Mouse (Mus musculus) adrenal gland, adult 2 months (tissue): ENCODE results near the gene Shisal2a. TPM values are rescaled to one million over a fixed set of nuclear protein-coding genes. Genes with fewer than 3 reads are reported as not detected.
"Not testable (repeated sequence)": the region's sequence is repeated elsewhere in the genome, so short reads cannot be mapped to it uniquely, and the experiment has no call there.

ENCODE experiments used
- DNase-seq: peaks from one replicate; pipeline ENCODE4 v3.0.0; 2021
- polyA plus RNA-seq: library from polyadenylated mRNA; depleted of rRNA; stranded (reverse); fragments of >200 nt; gene quantifications from 2 replicates; pipeline ENCODE4 v1.2.3, GENCODE M21; 2012
- total RNA-seq, 2 experiments: library from RNA; stranded (reverse); gene quantifications; 2 replicates each; pipeline ENCODE4 v1.2.3; 2021

The Shisal2a gene
- total and polyA plus RNA-seq, 3 experiments: 6.4 to 14.3 (median 9.5) TPM

DNA sequence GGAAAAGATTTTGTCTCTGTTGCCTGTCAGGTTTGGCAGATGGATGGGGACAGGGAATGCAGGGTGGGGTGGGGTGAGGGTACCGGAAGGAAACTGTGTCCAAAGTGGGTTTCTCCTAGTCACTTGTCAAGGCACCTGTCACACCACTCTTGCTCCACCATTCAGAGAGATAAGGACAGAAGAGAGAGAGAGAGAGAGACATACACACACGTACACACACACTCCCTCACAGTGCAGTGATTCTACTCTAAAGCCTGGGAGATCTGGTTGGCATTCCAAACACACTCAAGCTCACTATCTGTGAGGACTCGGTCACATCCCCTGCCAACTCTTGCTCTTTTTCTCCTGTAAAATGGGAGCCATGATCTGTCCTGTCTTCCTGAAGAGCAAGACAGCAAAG, 11.0 kb downstream of the Shisal2a start:
- no peak for DNase-seq

GRCm38 (mm10) chr4:108371421-108371820, 11.7 kb downstream of the Shisal2a start:
- no peak for DNase-seq

DNA sequence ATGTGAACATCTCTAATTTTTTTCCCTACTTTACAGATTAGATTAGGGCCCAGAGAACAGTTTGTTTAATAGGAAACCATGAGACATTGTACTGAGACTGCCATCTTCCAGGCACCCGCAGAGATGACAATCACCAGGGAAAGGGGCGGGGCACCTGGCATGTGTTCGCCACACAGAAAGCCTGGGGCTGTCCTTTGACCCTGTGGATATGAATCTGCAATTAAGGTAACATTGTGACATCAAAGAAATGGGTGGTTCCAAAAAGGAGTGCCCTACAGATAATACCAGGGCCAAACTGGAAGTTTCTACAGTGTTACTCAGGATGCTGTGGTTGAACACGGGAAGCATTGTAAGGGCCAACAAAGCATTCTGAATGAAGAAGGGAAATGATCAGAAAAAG, 12.7 kb downstream of the Shisal2a start:
- peak; percentile 25 for DNase-seq

DNA sequence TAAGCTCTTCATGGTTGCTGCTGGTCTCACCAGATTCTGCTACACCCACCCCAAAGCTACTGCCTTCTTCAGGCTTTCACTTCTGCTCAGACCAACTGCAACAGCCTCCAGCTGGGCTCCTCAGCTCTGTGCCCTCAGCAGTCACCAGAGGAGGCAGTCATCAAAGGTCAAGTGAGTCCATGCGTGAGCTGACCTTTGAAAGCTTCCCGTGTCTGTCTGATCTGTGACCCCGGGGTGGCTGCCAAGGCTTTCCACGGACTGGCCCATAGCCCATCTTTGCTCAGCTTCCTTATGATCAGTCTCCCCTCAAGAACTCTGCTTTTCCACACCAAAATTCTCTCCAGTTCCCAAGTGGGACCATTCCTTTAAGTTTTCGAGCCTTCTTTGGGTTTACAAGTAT, 13.9 kb downstream of the Shisal2a start:
- peak; percentile 52 for DNase-seq

DNA sequence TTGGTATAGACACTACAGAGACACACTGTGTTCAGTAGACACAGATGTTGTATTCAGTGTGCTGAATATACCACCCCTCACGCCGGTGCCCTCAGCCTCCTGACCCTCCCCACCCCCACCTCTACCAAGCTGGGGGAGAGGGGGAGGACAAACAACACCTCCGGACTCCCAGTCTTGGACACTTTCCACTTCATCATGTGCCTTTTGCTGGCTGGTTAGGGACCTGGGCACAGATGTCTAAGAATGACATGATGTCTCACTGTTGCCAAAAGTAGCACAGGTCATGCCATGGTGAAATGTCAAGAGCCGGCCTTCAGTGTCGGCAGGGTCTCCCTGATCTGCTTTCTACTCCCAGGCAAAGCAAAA, 19.1 kb downstream of the Shisal2a start:
- DNase-seq: peak; percentile 40

GRCm38 (mm10) chr4:108363355-108364110, 19.6 kb downstream of the Shisal2a start:
- peak; percentile 27 for DNase-seq

GRCm38 (mm10) chr4:108362321-108363261, 20.6 kb downstream of the Shisal2a start:
- DNase-seq: peak; percentile 33

DNA sequence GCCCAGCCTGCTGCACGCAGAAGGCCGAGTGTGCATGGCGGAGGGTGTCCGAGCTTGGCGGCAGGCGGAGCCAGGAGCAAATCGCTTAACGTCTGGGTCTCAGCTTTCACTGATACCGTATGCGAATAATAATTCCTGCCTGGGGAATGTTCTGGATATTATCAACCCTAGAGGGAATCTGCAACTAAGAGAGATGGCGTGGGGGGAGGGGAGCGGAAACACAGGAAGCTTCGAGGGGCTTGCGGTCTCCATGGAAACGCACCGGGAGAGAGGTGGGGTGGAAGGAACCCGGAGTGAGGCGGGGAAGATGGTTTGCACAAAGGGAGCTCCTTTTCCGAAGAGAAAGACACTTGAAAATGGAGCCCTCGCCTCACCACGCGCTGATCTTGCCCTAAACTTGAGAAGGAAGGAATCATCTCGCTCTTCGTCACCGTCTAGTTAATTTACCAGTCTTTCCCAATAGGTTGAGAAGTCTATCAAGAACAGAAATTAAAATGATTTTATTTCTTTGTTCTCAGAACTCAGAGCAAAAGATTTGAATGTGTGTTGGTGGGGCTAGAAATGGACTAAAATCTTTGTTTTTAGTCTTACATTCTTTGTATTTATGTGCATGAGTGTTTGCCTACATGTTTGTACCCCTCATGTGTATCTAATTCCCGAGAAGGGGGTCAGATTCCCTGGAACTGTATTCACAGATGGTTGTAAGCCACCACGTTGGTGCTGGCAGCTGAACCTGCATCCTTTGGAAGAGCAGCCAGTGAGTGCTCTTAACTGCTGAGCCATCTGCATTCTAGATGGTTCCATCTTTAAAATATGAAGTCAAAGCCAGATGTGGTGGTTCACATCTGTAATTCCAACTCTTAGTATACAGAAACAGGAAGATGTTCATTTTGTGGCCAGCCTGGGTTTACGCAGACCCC, 22.8 kb downstream of the Shisal2a start:
- DNase-seq: peak; percentile 33

- no peak for DNase-seq
Observed at GRCm38 (mm10) chr4:108358498-108358897, 24.7 kb downstream of the Shisal2a start.

DNA sequence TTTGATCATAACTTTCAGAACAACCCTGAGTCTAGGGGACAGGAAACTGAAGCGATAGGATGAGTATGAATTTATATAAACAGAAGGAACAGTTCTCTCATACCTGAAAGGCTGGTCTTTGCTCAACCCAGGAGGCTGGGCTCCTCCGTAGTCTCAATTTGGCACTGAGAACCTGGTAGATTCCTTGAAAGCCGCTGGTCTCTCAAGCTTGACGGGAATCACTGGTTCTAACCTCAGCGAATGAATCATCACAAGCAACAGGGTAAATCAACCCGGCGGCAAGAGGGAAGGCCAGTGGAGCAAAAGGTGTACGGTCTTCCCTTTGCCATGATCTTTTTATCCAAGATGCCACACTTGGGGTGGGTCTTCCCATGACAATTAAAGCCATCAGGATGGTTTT, 25.7 kb downstream of the Shisal2a start:
- no peak for DNase-seq

DNA sequence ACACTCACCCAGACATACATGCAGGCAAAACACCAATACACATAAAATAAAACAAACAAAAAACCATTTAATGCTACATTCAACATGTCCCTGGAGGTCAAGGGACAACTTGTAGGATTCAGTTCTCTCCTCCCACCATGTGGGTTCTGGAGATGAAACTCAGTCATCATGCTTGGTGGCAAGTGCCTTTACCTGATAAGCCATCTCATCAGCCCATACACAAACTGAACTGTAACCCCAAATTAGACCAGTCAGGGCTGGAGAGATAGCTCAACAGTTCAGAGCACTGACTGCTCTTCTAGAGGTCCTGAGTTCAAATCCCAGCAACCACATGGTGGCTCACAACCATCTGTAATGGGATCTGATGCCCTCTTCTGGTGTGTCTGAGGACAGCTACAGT, 29.6 kb downstream of the Shisal2a start:
- DNase-seq: not testable (repeated sequence)

DNA sequence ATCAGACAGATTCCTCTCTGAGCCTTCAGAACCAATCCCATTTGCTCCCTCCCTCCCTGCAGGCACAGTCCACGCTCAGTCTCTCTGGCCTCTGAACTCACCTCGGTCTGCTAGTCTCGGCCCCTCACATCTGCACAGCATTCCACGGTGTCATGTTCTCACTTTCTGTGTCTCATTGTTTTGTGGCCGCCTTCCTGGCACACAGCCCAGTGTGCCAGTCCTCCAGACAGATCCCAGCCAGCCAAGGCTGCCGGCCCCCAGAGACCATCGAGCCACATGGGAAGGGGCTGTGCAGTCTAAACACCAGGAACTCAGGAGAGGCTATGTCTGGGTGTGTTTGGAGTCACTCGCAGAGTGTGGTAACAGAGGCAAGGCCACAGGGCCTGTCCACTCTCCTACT, 32.3 kb downstream of the Shisal2a start:
- DNase-seq: peak; percentile 42

- DNase-seq: peak; percentile 17
Observed at GRCm38 (mm10) chr4:108349836-108350547, 33.2 kb downstream of the Shisal2a start.

DNA sequence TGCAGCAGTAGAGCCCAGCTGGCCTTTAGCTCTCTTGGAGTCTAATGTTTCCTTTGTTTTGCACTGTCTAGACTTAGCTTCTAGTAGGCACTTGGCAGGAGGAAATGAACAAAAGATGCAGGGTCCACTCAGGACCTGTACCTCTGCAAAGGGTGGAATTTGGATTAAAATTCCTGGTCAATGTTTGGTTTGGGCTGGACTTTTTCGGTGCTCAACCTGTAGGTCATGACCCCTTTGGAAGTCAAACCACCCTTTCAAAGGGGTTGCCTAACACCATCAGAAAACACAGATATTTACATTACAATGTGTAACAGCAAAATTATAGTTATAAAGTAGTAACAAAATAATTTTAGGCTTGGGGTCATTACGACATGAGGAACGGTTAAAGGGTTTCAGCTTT, 34.1 kb downstream of the Shisal2a start:
- no peak for DNase-seq

GRCm38 (mm10) chr4:108348256-108348875, 34.8 kb downstream of the Shisal2a start:
- DNase-seq: peak; percentile 22

DNA sequence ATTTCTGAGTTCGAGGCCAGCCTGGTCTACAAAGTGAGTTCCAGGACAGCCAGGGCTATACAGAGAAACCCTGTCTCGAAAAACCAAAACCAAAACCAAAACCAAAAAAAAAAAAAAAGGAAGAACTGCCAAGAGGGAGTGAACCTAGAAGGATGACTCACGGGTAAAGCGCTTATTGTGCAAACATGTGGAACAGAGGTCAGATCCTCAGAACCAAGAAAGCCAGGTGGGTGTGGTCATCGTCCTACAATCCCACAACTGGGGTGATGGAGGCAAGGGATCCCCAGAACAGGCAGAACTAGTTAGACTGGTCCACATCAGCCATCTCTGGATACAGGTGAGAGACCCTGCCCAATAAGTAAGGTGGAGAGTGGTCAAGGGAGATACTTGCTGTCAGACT, 36.0 kb downstream of the Shisal2a start:
- peak; percentile 51 for DNase-seq

- no peak for DNase-seq
Observed at GRCm38 (mm10) chr4:108345826-108346225, 37.3 kb downstream of the Shisal2a start.

DNA sequence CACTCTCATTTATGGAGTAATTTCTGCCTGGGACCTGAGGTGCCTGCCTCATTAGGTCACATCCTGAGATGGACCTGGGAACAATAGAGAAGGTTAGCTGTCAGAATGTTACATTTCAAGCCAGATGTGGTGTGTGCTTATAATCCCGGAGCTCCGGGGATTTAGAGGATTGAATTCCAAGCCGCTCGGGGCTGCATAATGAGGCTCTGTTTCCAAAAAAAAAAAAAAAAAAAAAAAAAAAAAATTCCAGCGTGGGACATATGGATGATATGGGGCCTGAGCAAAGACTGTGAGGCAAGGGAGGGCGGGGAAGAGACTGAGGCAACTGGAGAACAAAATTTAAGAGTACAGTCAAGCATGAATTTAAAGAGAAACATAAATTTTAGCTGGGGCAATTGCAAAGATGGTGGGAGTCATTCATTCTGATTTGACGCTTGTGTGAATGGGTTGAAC, 38.5 kb downstream of the Shisal2a start:
- DNase-seq: no peak

DNA sequence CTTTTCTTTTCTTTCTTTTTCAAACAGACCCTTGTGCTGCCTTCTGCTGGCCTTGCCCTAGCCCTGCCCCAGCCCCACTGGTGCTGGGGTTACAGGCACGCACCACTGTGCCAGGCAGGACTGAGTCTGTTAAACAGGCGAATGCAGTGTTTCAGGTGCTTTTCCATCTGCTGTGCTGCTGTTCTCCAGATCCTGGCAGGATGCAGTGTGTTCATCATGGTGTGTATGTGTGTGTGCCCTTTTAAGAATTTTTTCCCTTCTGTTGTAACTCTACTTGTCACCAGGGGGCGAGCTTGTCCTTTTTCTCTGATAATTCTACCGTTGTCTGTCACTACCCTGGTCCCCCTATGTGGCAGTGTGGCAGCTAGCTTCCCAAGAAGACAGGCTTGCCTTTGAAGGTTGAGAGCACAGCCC, 43.9 kb downstream of the Shisal2a start:
- peak; percentile 64 for DNase-seq

- peak; percentile 12 for DNase-seq
Observed at GRCm38 (mm10) chr4:108338811-108339210, 44.3 kb downstream of the Shisal2a start.

DNA sequence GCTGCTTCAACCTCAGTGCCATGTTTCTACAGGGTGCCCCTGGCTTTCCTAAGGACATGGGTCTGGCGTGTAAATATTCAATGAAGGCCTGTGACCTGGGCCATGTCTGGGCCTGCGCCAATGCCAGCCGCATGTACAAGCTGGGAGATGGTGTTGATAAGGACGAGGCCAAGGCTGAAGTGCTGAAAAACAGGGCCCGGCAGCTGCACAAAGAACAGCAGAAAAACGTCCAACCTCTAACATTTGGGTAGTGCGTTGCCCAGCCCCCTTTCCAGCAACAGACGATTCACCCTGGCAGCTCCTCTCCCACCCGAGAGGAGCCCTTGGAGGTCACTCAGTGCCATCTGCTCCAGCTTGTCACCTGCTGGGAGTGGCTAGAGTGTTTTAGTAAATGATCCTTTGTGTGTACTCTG, 44.8 kb downstream of the Shisal2a start:
- DNase-seq: peak; percentile 85
